ENCODE assay signal across 13 mouse cellular contexts in genomic region chr1:152468443-152468842, GRCm38 (mm10).
A peak's percentile ranks its signal among the peaks of the same experiment; 100 is the strongest.
DNase-seq lines count a peak whose midpoint lies in the region; ATAC-seq lines count a peak whose summit lies in the region.
"Had no signal": no experiment of that assay in that cellular context is flagged by ENCODE, and none has a peak within 500 bp of the region (broad histone marks: within the 10 kb centered on the region; RNA-seq: fewer than 3 reads in every experiment).

No protein-coding gene starts in this region.

- H3K9ac ChIP-seq in midbrain, embryonic 13.5 days (replicated peaks): no peak overlapping the region

- peaks cover 11% of the 10 kb centered on the region for H3K4me1 ChIP-seq in midbrain, embryonic 13.5 days (replicated peaks)
- peaks cover 5% of the 10 kb centered on the region; the same call in 1 of the 2 replicates for H3K4me1 ChIP-seq in midbrain, embryonic 10.5 days

- no peak overlapping the region for H3K4me3 ChIP-seq in midbrain, embryonic 13.5 days (replicated peaks)
- no peak overlapping the region for H3K4me3 ChIP-seq in midbrain, embryonic 10.5 days
- H3K4me3 ChIP-seq: myocyte had no signal

- H3K27me3 ChIP-seq in midbrain, embryonic 13.5 days: no peaks in the 10 kb centered on the region
- H3K27me3 ChIP-seq in midbrain, embryonic 10.5 days (ENCODE audit: low read depth, poor library complexity, severe bottlenecking): no peaks in the 10 kb centered on the region
- H3K27me3 ChIP-seq: CH12.LX had no signal

- DNase-seq in gastrocnemius, postnatal 10 days: peak; percentile 25
- no peak for DNase-seq in gastrocnemius, adult 8-10 months (ENCODE audit: low spot score in 2 of 2)
- DNase-seq in midbrain, embryonic 10.5 days (ENCODE audit: low spot score): no peak
- peak; percentile 27 to 41 for DNase-seq in layer of hippocampus, postnatal 10 days (ENCODE audit: low spot score in 2 of 2)
- DNase-seq in right cerebral cortex, postnatal 36 days (ENCODE audit: low spot score in 2 of 2): peak; percentile 7 to 27
- no peak for DNase-seq in lung, postnatal 10 days
- DNase-seq in thymus, postnatal 0 days (ENCODE audit: low spot score): no peak
- DNase-seq: kidney, postnatal 25 days; liver; lung, postnatal 14 days had no signal

- H3K4me2 ChIP-seq in midbrain, embryonic 13.5 days (replicated peaks): peak overlapping the region; percentile 25; the same call in 1 of the 2 replicates

- peak overlapping the region; percentile 35; the same call in 1 of the 2 replicates for H3K27ac ChIP-seq in midbrain, embryonic 13.5 days
- H3K27ac ChIP-seq in midbrain, embryonic 10.5 days (replicated peaks): no peak overlapping the region

- WGBS in midbrain, embryonic 13.5 days: 33% methylated on average over 9 of the region's 9 CpGs
- 88% methylated on average over 9 of the region's 9 CpGs for WGBS in midbrain, embryonic 10.5 days

- no peaks in the 10 kb centered on the region for H3K9me3 ChIP-seq in midbrain, embryonic 13.5 days
- H3K9me3 ChIP-seq in midbrain, embryonic 10.5 days (replicated peaks): no peaks in the 10 kb centered on the region

- peak; percentile 80 for ATAC-seq in midbrain, embryonic 13.5 days

- H3K36me3 ChIP-seq in midbrain, embryonic 13.5 days: no peaks in the 10 kb centered on the region
- no peaks in the 10 kb centered on the region for H3K36me3 ChIP-seq in midbrain, embryonic 10.5 days

Comparison
In these comparisons a context has a peak if more than half of its experiments do, and no peak if none do; other contexts are left out.
1. DNase-seq: peak in gastrocnemius, postnatal 10 days (single experiment), layer of hippocampus, postnatal 10 days (2 of 2) and right cerebral cortex, postnatal 36 days (2 of 2); none in gastrocnemius, adult 8-10 months (0 of 2), midbrain, embryonic 10.5 days (single experiment), lung, postnatal 10 days (single experiment) and thymus, postnatal 0 days (single experiment).